Mouse (Mus musculus) ES-E14 (cell line): ENCODE results near the gene S100b. TPM values are rescaled to one million over a fixed set of nuclear protein-coding genes. Genes with fewer than 3 reads are reported as not detected.
A peak's percentile ranks its signal among the peaks of the same experiment; 100 is the strongest.

Experiments
- DNase-seq: peaks from one replicate; pipeline ENCODE4 v3.0.0-alpha.2; 2013; ENCODE audit warnings: low read depth, low spot score
- H3K27ac ChIP-seq: 2 replicates; pipeline ENCODE4 v1.5.1; 2012; ENCODE audit warnings: low read depth, mild to moderate bottlenecking, low read length, moderate library complexity, mixed read lengths; ENCODE audit not compliant: poor library complexity, insufficient read depth, severe bottlenecking
- H3K36me3 ChIP-seq: 2 replicates; pipeline ENCODE4 v1.6.1; 2012; ENCODE audit warnings: mild to moderate bottlenecking, low read length, moderate library complexity, mixed read lengths; ENCODE audit not compliant: control insufficient read depth, poor library complexity, insufficient read depth, severe bottlenecking
- H3K4me1 ChIP-seq, 2 experiments: fragments of 150-350 bp in 1 of 2; sonication (generic) in 1 of 2; 2 replicates each; pipeline ENCODE4 v1.6.1; 2012; ENCODE audit warnings: low read length in 2 of 2, mild to moderate bottlenecking in 1 of 2, mixed read lengths in 1 of 2; ENCODE audit not compliant: control insufficient read depth in 2 of 2, insufficient read depth in 2 of 2, poor library complexity in 1 of 2
- H3K4me3 ChIP-seq, 2 experiments: fragments of 150-350 bp in 1 of 2; sonication (generic) in 1 of 2; 2 replicates each; pipeline ENCODE4 v1.5.1; 2012; ENCODE audit warnings: low read length in 2 of 2, low read depth in 1 of 2, mild to moderate bottlenecking in 1 of 2, mixed read lengths in 1 of 2; ENCODE audit not compliant: insufficient read depth in 1 of 2, poor library complexity in 1 of 2, severe bottlenecking in 1 of 2
- H3K9ac ChIP-seq: 2 replicates; pipeline ENCODE4 v1.6.1; 2012; ENCODE audit warnings: low read depth, mild to moderate bottlenecking, low read length, mixed read lengths; ENCODE audit not compliant: poor library complexity, insufficient read depth, severe bottlenecking
- H3K9me3 ChIP-seq: fragments of 150-350 bp; sonication (generic); 2 replicates; pipeline ENCODE4 v1.6.1; 2012; ENCODE audit warnings: low read depth, mild to moderate bottlenecking, low read length; ENCODE audit not compliant: control insufficient read depth, insufficient read depth
- CHD2 ChIP-seq: IDR thresholded peaks from 2 replicates; pipeline ENCODE4 v1.6.1; 2014; ENCODE audit warnings: mild to moderate bottlenecking, low read depth, low read length, inconsistent platforms
- HCFC1 ChIP-seq: IDR thresholded peaks from 2 replicates; pipeline ENCODE4 v1.6.1; 2012; ENCODE audit warnings: low read length, inconsistent platforms, borderline replicate concordance; ENCODE audit not compliant: insufficient read depth
- MAFK ChIP-seq: IDR thresholded peaks from 2 replicates; pipeline ENCODE4 v1.6.1; 2014; ENCODE audit warnings: mild to moderate bottlenecking, low read depth, low read length, inconsistent platforms; ENCODE audit not compliant: insufficient read depth
- ZC3H11A ChIP-seq: IDR thresholded peaks from 2 replicates; pipeline ENCODE4 v1.6.1; 2012; ENCODE audit warnings: low read depth, mild to moderate bottlenecking, inconsistent platforms, low read length, borderline replicate concordance
- ZNF384 ChIP-seq: IDR thresholded peaks from 2 replicates; pipeline ENCODE4 v1.6.1; 2012; ENCODE audit warnings: low read depth, low read length, inconsistent platforms
- in situ Hi-C, 2 experiments: fragments of 600-800 bp; cut with MboI; formaldehyde crosslinking; loops; one replicate each; pipeline ENCODE4 v1.15.1; 2025; ENCODE audit warnings: low sequenced_read_pairs in 2 of 2, inconsistent platforms in 1 of 2; ENCODE audit not compliant: unreplicated experiment in 2 of 2
- total RNA-seq: library from RNA; depleted of rRNA; stranded (reverse); fragments of 300-350 nt; gene quantifications from 2 replicates; pipeline ENCODE4 v1.2.3, GENCODE M21; 2012

S100b gene
- total RNA-seq, 1 experiment = not detected

DNA sequence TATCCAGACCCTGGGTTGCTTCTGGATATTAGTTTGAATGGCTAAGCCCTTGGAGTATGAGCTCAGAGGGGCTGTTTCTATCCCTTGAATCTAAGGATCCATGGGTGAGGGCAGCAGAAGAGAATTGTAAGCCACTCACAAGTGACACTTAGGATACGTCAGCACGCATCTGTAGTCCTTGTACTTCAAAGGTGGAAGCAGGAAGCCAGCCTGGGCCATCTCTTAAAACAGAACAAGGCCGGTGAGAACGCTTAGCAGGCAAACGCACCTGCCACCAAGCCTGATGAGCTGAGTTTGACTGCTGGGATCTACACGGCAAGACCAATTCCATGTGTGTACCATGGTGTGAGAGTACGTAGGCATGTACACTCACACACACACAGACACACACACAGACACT, 3.6 kb downstream of the S100b start:
- Histone ChIP-seq H3K4me1 (no peaks in the 10 kb centered on the region), H3K9ac (no peak overlapping the region), H3K4me3 (no peak overlapping the region), H3K9me3 (no peaks in the 10 kb centered on the region), H3K36me3 (no peaks in the 10 kb centered on the region), H3K27ac (no peak overlapping the region)
- TF ChIP-seq HCFC1 = no peak
- in situ Hi-C loops = no loop called here
- DNase-seq = no peak

GRCm38 (mm10) chr10:76257719-76258390, 4.2 kb downstream of the S100b start:
- TF ChIP-seq HCFC1 = no peak
- no peak for TF ChIP-seq ZNF384
- TF ChIP-seq ZC3H11A = no peak
- no peak for TF ChIP-seq MAFK
- TF ChIP-seq CHD2 = no peak
- Histone ChIP-seq H3K4me1 (no peaks in the 10 kb centered on the region), H3K9ac (no peak overlapping the region), H3K36me3 (no peaks in the 10 kb centered on the region), H3K4me3 (no peak overlapping the region), H3K27ac (no peak overlapping the region), H3K9me3 (no peaks in the 10 kb centered on the region)
- in situ Hi-C loops = no loop called here
- DNase-seq = no peak

DNA sequence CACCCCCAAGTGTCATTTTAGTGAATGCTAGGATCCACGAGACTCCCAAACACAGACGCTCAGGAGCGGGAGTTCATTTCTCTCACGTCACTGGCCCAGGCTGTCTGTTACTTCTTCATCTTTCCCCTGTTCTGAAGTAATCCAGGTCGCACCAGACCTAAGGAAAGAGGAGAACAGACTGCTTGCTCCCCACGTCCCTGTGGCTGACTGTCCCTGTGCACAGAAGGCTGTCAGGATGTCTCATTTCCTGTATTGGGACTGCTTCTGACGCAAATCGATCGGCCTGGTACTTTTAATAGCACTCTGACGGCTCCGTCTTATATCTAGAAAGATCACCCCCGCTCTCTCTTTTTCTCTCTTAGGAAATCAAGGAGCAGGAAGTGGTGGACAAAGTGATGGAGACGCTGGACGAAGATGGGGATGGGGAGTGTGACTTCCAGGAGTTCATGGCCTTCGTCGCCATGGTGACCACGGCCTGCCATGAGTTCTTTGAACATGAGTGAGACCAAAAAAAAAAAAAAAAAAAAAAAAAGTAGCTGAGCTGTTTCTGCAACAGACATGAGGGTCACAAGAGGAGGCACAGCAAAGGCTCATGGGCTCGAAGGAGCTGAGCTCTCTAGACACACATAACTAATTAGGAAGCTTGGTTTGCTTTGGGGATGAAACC, 6.0 kb downstream of the S100b start:
- Histone ChIP-seq H3K27ac (no peak overlapping the region), H3K4me1 (peaks cover 0 to 6% of the 10 kb centered on the region in 2 experiments; a peak in 1 of 4 replicates), H3K9ac (no peak overlapping the region), H3K4me3 (no peak overlapping the region), H3K9me3 (no peaks in the 10 kb centered on the region), H3K36me3 (no peaks in the 10 kb centered on the region)
- in situ Hi-C loops = no loop called here
- TF ChIP-seq ZNF384 (peak; percentile 34; the same call in 1 of the 2 replicates), HCFC1 (no peak)
- DNase-seq = no peak

GRCm38 (mm10) chr10:76260358-76261059, 6.9 kb downstream of the S100b start:
- Histone ChIP-seq H3K27ac (no peak overlapping the region), H3K9ac (no peak overlapping the region), H3K4me1 (peaks cover 0 to 7% of the 10 kb centered on the region in 2 experiments; a peak in 1 of 4 replicates), H3K9me3 (no peaks in the 10 kb centered on the region), H3K36me3 (no peaks in the 10 kb centered on the region), H3K4me3 (no peak overlapping the region)
- DNase-seq = no peak
- in situ Hi-C loops = no loop called here
- TF ChIP-seq CHD2 (no peak), ZNF384 (no peak), ZC3H11A (no peak), MAFK (no peak), HCFC1 (no peak)
